Mouse (Mus musculus) heart, adult 2 months (tissue): ENCODE data around the gene Gpr107.
"Not testable (repeated sequence)": the region's sequence is repeated elsewhere in the genome, so short reads cannot be mapped to it uniquely, and the experiment has no call there.

Experiments
- CTCF ChIP-seq: fragments of 200-600 bp; IDR thresholded peaks from 2 replicates; pipeline ENCODE4 v1.8.1; 2022; ENCODE audit warnings: antibody characterized with exemption, mild to moderate bottlenecking, moderate library complexity
- EP300 ChIP-seq: fragments of 200-500 bp; IDR thresholded peaks from 2 replicates; pipeline ENCODE4 v1.6.1; 2011; ENCODE audit warnings: low read depth, low read length, control low read depth; ENCODE audit not compliant: insufficient read depth
- POLR2A ChIP-seq: fragments of 200-500 bp; IDR thresholded peaks from 2 replicates; pipeline ENCODE4 v1.6.1; 2011; ENCODE audit warnings: mild to moderate bottlenecking, low read depth, low read length, control low read depth; ENCODE audit not compliant: insufficient read depth

DNA sequence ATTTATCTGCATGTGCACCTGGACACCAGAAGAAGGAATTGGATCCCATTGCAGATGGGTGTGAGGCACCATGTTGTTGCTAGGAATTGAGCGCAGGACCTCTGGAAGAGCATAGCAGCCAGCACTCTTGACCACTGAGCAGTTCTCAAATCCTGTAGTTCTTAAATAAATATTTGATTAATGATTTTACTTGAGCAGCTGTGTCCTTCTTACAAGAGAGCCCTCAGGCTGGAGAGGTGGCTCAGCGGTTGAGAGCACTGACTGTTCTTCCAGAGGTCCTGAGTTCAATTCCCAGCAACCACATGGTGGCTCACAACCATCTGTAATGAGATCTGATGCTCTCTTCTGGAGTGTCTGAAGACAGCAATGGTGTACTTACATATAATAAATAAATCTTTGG, 15.5 kb downstream of the Gpr107 start:
- TF ChIP-seq POLR2A, CTCF, EP300: not testable (repeated sequence)
